Mouse (Mus musculus): Measurements from ENCODE around the gene Nxpe2. TPM values are rescaled to one million over a fixed set of nuclear protein-coding genes. Genes with fewer than 3 reads are reported as not detected.

The Nxpe2 gene
- polyA plus RNA-seq, 1 experiment = 1.3 TPM

DNA sequence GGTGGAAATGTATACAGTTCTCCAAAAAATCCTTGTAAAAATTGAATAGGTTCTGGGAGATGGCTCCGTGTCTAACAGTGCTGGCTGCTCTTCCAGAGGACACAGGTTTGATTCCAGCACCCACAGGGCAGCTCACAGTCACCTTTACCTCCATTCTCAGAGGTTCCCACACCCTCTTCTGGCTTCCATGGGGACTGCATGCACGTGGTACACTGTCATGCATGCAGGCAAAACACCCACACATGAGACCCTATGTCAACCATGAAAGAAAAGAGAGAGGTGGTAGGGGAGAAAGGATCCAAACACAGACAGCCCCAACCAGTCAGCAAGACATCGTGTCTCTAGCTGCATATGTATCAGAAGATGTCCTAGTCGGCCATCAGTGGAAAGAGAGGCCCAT, 7.6 kb upstream of the Nxpe2 start:
- no peak overlapping the region for H3K27ac ChIP-seq (ENCODE audit: control insufficient read depth, insufficient read depth, low read depth, low read length)
- H3K4me1 ChIP-seq (ENCODE audit: control insufficient read depth, insufficient read depth, low read length) = no peaks in the 10 kb centered on the region
- H3K4me3 ChIP-seq (ENCODE audit: control insufficient read depth, low read depth, low read length) = no peak overlapping the region
- TF ChIP-seq CTCF (IDR thresholded peaks at IDR 0.05; ENCODE audit: control insufficient read depth, insufficient read depth, insufficient replicate concordance, low read depth, low read length) = no peak
- TF ChIP-seq POLR2A (IDR thresholded peaks at IDR 0.05; ENCODE audit: control insufficient read depth, low read depth, low read length) = no peak
- no peaks in the 10 kb centered on the region for H3K36me3 ChIP-seq (ENCODE audit: control insufficient read depth, insufficient read depth, low read length)
- H3K27me3 ChIP-seq (ENCODE audit: control insufficient read depth, insufficient read depth, low read length) = no peaks in the 10 kb centered on the region

GRCm38 (mm10) chr9:48357097-48357496, 3.8 kb upstream of the Nxpe2 start:
- TF ChIP-seq POLR2A (IDR thresholded peaks at IDR 0.05; ENCODE audit: control insufficient read depth, low read depth, low read length) (no peak), CTCF (IDR thresholded peaks at IDR 0.05; ENCODE audit: control insufficient read depth, insufficient read depth, insufficient replicate concordance, low read depth, low read length) (no peak)
- Histone ChIP-seq H3K27ac (ENCODE audit: control insufficient read depth, insufficient read depth, low read depth, low read length) (no peak overlapping the region), H3K36me3 (ENCODE audit: control insufficient read depth, insufficient read depth, low read length) (no peaks in the 10 kb centered on the region)

GRCm38 (mm10) chr9:48354793-48355192, 1.5 kb upstream of the Nxpe2 start:
- no peak overlapping the region for H3K4me3 ChIP-seq (ENCODE audit: control insufficient read depth, low read depth, low read length)
- H3K36me3 ChIP-seq (ENCODE audit: control insufficient read depth, insufficient read depth, low read length) = no peaks in the 10 kb centered on the region
- no peaks in the 10 kb centered on the region for H3K27me3 ChIP-seq (ENCODE audit: control insufficient read depth, insufficient read depth, low read length)
- H3K4me1 ChIP-seq (ENCODE audit: control insufficient read depth, insufficient read depth, low read length) = no peaks in the 10 kb centered on the region
- TF ChIP-seq CTCF (IDR thresholded peaks at IDR 0.05; ENCODE audit: control insufficient read depth, insufficient read depth, insufficient replicate concordance, low read depth, low read length) = peak; percentile 73; the same call in 1 of the 2 replicates
- TF ChIP-seq POLR2A (IDR thresholded peaks at IDR 0.05; ENCODE audit: control insufficient read depth, low read depth, low read length) = no peak
- H3K27ac ChIP-seq (ENCODE audit: control insufficient read depth, insufficient read depth, low read depth, low read length) = no peak overlapping the region

More at GRCm38 (mm10) chr9:48357097-48357496, 3.8 kb upstream of the Nxpe2 start:
- Histone ChIP-seq H3K4me1 (ENCODE audit: control insufficient read depth, insufficient read depth, low read length) (no peaks in the 10 kb centered on the region), H3K4me3 (ENCODE audit: control insufficient read depth, low read depth, low read length) (no peak overlapping the region), H3K27me3 (ENCODE audit: control insufficient read depth, insufficient read depth, low read length) (no peaks in the 10 kb centered on the region)

DNA sequence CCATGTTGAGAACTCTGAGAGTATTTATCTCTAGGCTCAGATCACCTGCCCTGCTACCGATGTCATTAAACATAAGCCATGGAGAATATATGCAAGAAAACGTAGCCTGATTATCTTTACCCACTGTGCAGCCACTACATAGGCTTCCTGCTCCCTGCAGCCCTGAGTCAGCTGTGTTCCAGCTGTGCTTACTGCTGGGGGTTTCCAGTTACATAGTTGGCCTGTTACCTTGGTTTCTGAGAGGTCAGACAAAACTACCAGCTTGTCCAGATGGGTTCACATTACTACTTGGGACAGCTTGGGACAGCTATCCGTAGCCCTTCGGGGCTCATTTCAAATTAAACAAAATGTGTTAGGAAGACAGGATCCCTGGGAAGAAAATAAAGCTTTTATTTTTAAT, 868 bp upstream of the Nxpe2 start:
- no peak overlapping the region for H3K27ac ChIP-seq (ENCODE audit: control insufficient read depth, insufficient read depth, low read depth, low read length)
- no peaks in the 10 kb centered on the region for H3K4me1 ChIP-seq (ENCODE audit: control insufficient read depth, insufficient read depth, low read length)
- no peaks in the 10 kb centered on the region for H3K36me3 ChIP-seq (ENCODE audit: control insufficient read depth, insufficient read depth, low read length)
- H3K27me3 ChIP-seq (ENCODE audit: control insufficient read depth, insufficient read depth, low read length) = no peaks in the 10 kb centered on the region
- no peak for TF ChIP-seq CTCF (IDR thresholded peaks at IDR 0.05; ENCODE audit: control insufficient read depth, insufficient read depth, insufficient replicate concordance, low read depth, low read length)
- no peak for TF ChIP-seq POLR2A (IDR thresholded peaks at IDR 0.05; ENCODE audit: control insufficient read depth, low read depth, low read length)
- H3K4me3 ChIP-seq (ENCODE audit: control insufficient read depth, low read depth, low read length) = no peak overlapping the region

- Histone ChIP-seq H3K36me3 (ENCODE audit: control insufficient read depth, insufficient read depth, low read length) (no peaks in the 10 kb centered on the region), H3K27me3 (ENCODE audit: control insufficient read depth, insufficient read depth, low read length) (no peaks in the 10 kb centered on the region), H3K27ac (ENCODE audit: control insufficient read depth, insufficient read depth, low read depth, low read length) (no peak overlapping the region), H3K4me1 (ENCODE audit: control insufficient read depth, insufficient read depth, low read length) (no peaks in the 10 kb centered on the region), H3K4me3 (ENCODE audit: control insufficient read depth, low read depth, low read length) (no peak overlapping the region)
- no peak for TF ChIP-seq POLR2A (IDR thresholded peaks at IDR 0.05; ENCODE audit: control insufficient read depth, low read depth, low read length)
- no peak for TF ChIP-seq CTCF (IDR thresholded peaks at IDR 0.05; ENCODE audit: control insufficient read depth, insufficient read depth, insufficient replicate concordance, low read depth, low read length)
Measured at GRCm38 (mm10) chr9:48345866-48346265, 7.4 kb downstream of the Nxpe2 start.

DNA sequence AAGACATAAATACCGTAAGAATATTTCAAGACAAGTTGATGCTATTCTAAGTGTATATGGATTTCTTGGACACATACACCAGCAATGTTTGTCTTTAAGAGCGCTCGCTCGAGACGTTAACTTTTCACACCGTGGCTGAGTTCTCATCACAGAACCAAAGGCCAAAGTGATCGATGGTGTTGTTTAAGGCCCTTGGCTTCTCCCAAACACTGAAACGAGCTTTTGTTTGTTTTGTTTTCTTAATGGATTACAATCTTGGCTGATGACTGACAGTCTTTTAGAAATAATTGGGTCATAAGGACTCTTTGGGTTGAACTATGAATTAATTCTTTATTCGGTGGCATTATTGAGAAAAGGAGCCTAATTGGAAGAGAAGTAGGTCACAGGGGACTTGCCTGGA, 7.8 kb downstream of the Nxpe2 start:
- no peaks in the 10 kb centered on the region for H3K4me1 ChIP-seq (ENCODE audit: control insufficient read depth, insufficient read depth, low read length)
- H3K27me3 ChIP-seq (ENCODE audit: control insufficient read depth, insufficient read depth, low read length) = no peaks in the 10 kb centered on the region
- H3K4me3 ChIP-seq (ENCODE audit: control insufficient read depth, low read depth, low read length) = no peak overlapping the region
- no peak overlapping the region for H3K27ac ChIP-seq (ENCODE audit: control insufficient read depth, insufficient read depth, low read depth, low read length)
- TF ChIP-seq CTCF (IDR thresholded peaks at IDR 0.05; ENCODE audit: control insufficient read depth, insufficient read depth, insufficient replicate concordance, low read depth, low read length) (no peak), POLR2A (IDR thresholded peaks at IDR 0.05; ENCODE audit: control insufficient read depth, low read depth, low read length) (no peak)
- H3K36me3 ChIP-seq (ENCODE audit: control insufficient read depth, insufficient read depth, low read length) = no peaks in the 10 kb centered on the region

- H3K36me3 ChIP-seq (ENCODE audit: control insufficient read depth, insufficient read depth, low read length) = no peaks in the 10 kb centered on the region
- H3K4me1 ChIP-seq (ENCODE audit: control insufficient read depth, insufficient read depth, low read length) = no peaks in the 10 kb centered on the region
- H3K27me3 ChIP-seq (ENCODE audit: control insufficient read depth, insufficient read depth, low read length) = no peaks in the 10 kb centered on the region
- no peak overlapping the region for H3K27ac ChIP-seq (ENCODE audit: control insufficient read depth, insufficient read depth, low read depth, low read length)
- no peak overlapping the region for H3K4me3 ChIP-seq (ENCODE audit: control insufficient read depth, low read depth, low read length)
- TF ChIP-seq CTCF (IDR thresholded peaks at IDR 0.05; ENCODE audit: control insufficient read depth, insufficient read depth, insufficient replicate concordance, low read depth, low read length) = no peak
Measured at GRCm38 (mm10) chr9:48340708-48341380, 12.4 kb downstream of the Nxpe2 start.

Data from testis, adult 2 months (tissue).